Mouse (Mus musculus) intestine, postnatal 0 days (tissue): ENCODE results near the gene Alyref. TPM values are rescaled to one million over a fixed set of nuclear protein-coding genes. Genes with fewer than 3 reads are reported as not detected.

Source experiments
- ATAC-seq: fragments of 200-750 bp; cut with Nextera tagmentation; 2 replicates; pipeline ENCODE4 v1.8.0; 2017; ENCODE audit warnings: mild to moderate bottlenecking, moderate TSS enrichment, moderate library complexity
- H3K27ac ChIP-seq: fragments of 300-500 bp; sonication (generic); 2 replicates; pipeline ENCODE4 v1.5.1; 2014; ENCODE audit warnings: mild to moderate bottlenecking, low read depth, low read length, moderate library complexity
- H3K27me3 ChIP-seq: fragments of 300-500 bp; sonication (generic); replicated peaks from 2 replicates; pipeline ENCODE4 v1.6.1; 2014; ENCODE audit warnings: low read length, mixed read lengths; ENCODE audit not compliant: control insufficient read depth, insufficient read depth
- H3K36me3 ChIP-seq: fragments of 300-500 bp; sonication (generic); 2 replicates; pipeline ENCODE4 v1.6.1; 2014; ENCODE audit warnings: mild to moderate bottlenecking, moderate library complexity; ENCODE audit not compliant: control insufficient read depth, insufficient read depth
- H3K4me1 ChIP-seq: fragments of 300-500 bp; sonication (generic); replicated peaks from 2 replicates; pipeline ENCODE4 v1.6.1; 2014; ENCODE audit warnings: antibody characterized with exemption, low read length, mixed read lengths; ENCODE audit not compliant: control insufficient read depth, insufficient read depth
- H3K4me2 ChIP-seq: fragments of 300-500 bp; sonication (generic); replicated peaks from 2 replicates; pipeline ENCODE4 v1.6.1; 2014; ENCODE audit warnings: low read depth, mild to moderate bottlenecking, moderate library complexity
- H3K4me3 ChIP-seq: fragments of 300-500 bp; sonication (generic); 2 replicates; pipeline ENCODE4 v1.5.1; 2014; ENCODE audit warnings: low read depth, low read length
- H3K9ac ChIP-seq: fragments of 300-500 bp; sonication (generic); 2 replicates; pipeline ENCODE4 v1.6.1; 2014; ENCODE audit warnings: mild to moderate bottlenecking, low read depth, low read length
- H3K9me3 ChIP-seq: fragments of 300-500 bp; sonication (generic); 2 replicates; pipeline ENCODE4 v1.6.1; 2016; ENCODE audit warnings: mixed run types; ENCODE audit not compliant: control insufficient read depth
- CTCF ChIP-seq: sonication (generic); IDR thresholded peaks from 2 replicates; pipeline ENCODE4 v1.5.1; 2016; ENCODE audit warnings: low read depth, mild to moderate bottlenecking, control low read depth, antibody characterized with exemption, moderate library complexity
- WGBS: fragments of 180-500 bp; shearing (Covaris S2); extraction: QIAGEN DNeasy Blood & Tissue Kit; methylation state at CpG from one replicate; pipeline ENCODE4 v1.1.7; 2014; 5-methylcytosine and 5-hydroxymethylcytosine counted together
- polyA plus RNA-seq: library from polyadenylated mRNA; unstranded; fragments of >200 nt; fragmentation: Nextera tagmentation; extraction: Ambion mirVana; gene quantifications from 2 replicates; pipeline ENCODE4 v1.2.1, GENCODE M21; 2015

Gene Alyref
- polyA plus RNA-seq, 1 experiment from 2014 or later, result 226 TPM

DNA sequence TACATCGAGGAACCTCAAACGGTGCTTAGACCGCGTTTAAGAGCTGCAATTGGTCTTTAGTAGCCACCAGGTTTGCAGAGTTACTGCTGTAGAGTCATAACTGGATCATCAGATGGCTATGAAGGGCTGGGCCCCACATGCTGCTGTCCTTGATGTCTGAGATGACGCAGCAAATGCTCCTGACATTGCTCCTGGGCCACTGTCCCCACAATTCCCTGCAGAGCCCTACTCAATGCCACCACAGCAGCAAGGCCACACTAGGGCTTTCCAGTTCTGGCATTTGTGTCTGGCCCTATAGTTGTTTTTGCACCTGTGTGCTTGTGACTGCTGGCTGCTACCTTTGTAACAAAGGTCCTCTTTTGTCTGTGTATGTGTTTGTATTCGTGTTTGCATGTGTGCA lies 24.6 kb upstream of the Alyref start:
- Histone ChIP-seq H3K9ac (no peak overlapping the region), H3K4me3 (no peak overlapping the region), H3K9me3 (no peaks in the 10 kb centered on the region), H3K27me3 (no peaks in the 10 kb centered on the region), H3K4me2 (no peak overlapping the region), H3K4me1 (peaks cover 4% of the 10 kb centered on the region; the same call in 1 of the 2 replicates), H3K27ac (no peak overlapping the region), H3K36me3 (peaks cover 57% of the 10 kb centered on the region)
- ATAC-seq, result no peak
- WGBS, result 85% methylated on average over 6 of the region's 6 CpGs
- TF ChIP-seq CTCF, result no peak

GRCm38 (mm10) chr11:120620195-120620594 lies 22.0 kb upstream of the Alyref start:
- Histone ChIP-seq H3K4me2 (no peak overlapping the region), H3K4me1 (peaks cover 10% of the 10 kb centered on the region; the same call in 1 of the 2 replicates), H3K27ac (no peak overlapping the region), H3K4me3 (no peak overlapping the region), H3K9me3 (no peaks in the 10 kb centered on the region), H3K9ac (no peak overlapping the region), H3K36me3 (peaks cover 45% of the 10 kb centered on the region), H3K27me3 (no peaks in the 10 kb centered on the region)
- no peak for ATAC-seq
- no peak for TF ChIP-seq CTCF
- 94% methylated on average over 14 of the region's 14 CpGs for WGBS

GRCm38 (mm10) chr11:120618619-120619535 lies 20.7 kb upstream of the Alyref start:
- 0 out of 2 replicates have a peak overlapping the region, but pooled peaks have one; percentile 98 for H3K27ac ChIP-seq
- H3K4me3 ChIP-seq, result no peak overlapping the region
- ATAC-seq, result no peak
- no peaks in the 10 kb centered on the region for H3K9me3 ChIP-seq
- H3K9ac ChIP-seq, result no peak overlapping the region
- H3K36me3 ChIP-seq, result peaks cover 55% of the 10 kb centered on the region
- H3K4me1 ChIP-seq, result peaks cover 10% of the 10 kb centered on the region; the same call in 1 of the 2 replicates
- no peaks in the 10 kb centered on the region for H3K27me3 ChIP-seq
- TF ChIP-seq CTCF, result no peak
- WGBS, result 85% methylated on average over 25 of the region's 25 CpGs
- H3K4me2 ChIP-seq, result 0 out of 2 replicates have a peak overlapping the region, but pooled peaks have one; percentile 84

- Histone ChIP-seq H3K4me1 (peaks cover 6% of the 10 kb centered on the region; the same call in 1 of the 2 replicates), H3K36me3 (peaks cover 58% of the 10 kb centered on the region), H3K27ac (peak within 1 kb of the TSS; percentile 98), H3K4me3 (peak within 1 kb of the TSS; percentile 84), H3K4me2 (peak within 1 kb of the TSS; percentile 84), H3K27me3 (no peaks in the 10 kb centered on the region), H3K9me3 (no peaks in the 10 kb centered on the region), H3K9ac (peak within 1 kb of the TSS; percentile 94)
- ATAC-seq, result peak; percentile 85
- WGBS, result under 1% methylated on average over 55 of the region's 56 CpGs
- TF ChIP-seq CTCF, result no peak
Measured at GRCm38 (mm10) chr11:120617519-120618112, 19.5 kb upstream of the Alyref start, which contains the start of gene Pcyt2. Pcyt2 (minus strand) TSS chr11:120617936.

- Histone ChIP-seq H3K36me3 (peaks cover 64% of the 10 kb centered on the region), H3K27ac (peak overlapping the region; percentile 98)
Measured at GRCm38 (mm10) chr11:120616617-120617294, 18.6 kb upstream of the Alyref start.

More at GRCm38 (mm10) chr11:120616617-120617294, 18.6 kb upstream of the Alyref start:
- peaks cover 6% of the 10 kb centered on the region; the same call in 1 of the 2 replicates for H3K4me1 ChIP-seq
- peak; percentile 58 for ATAC-seq
- 25% methylated on average over 4 of the region's 4 CpGs for WGBS
- no peaks in the 10 kb centered on the region for H3K9me3 ChIP-seq
- peak overlapping the region; percentile 84 for H3K4me2 ChIP-seq
- no peaks in the 10 kb centered on the region for H3K27me3 ChIP-seq
- TF ChIP-seq CTCF, result no peak
- peak overlapping the region; percentile 84 for H3K4me3 ChIP-seq
- H3K9ac ChIP-seq, result peak overlapping the region; percentile 94
